Mouse (Mus musculus): Measurements from ENCODE around the gene Rnf222. TPM values are rescaled to one million over a fixed set of nuclear protein-coding genes. Genes with fewer than 3 reads are reported as not detected.

Gene Rnf222
- total and polyA plus RNA-seq, 3 experiments: 0.23 to 0.28 TPM; not detected in 1

DNA sequence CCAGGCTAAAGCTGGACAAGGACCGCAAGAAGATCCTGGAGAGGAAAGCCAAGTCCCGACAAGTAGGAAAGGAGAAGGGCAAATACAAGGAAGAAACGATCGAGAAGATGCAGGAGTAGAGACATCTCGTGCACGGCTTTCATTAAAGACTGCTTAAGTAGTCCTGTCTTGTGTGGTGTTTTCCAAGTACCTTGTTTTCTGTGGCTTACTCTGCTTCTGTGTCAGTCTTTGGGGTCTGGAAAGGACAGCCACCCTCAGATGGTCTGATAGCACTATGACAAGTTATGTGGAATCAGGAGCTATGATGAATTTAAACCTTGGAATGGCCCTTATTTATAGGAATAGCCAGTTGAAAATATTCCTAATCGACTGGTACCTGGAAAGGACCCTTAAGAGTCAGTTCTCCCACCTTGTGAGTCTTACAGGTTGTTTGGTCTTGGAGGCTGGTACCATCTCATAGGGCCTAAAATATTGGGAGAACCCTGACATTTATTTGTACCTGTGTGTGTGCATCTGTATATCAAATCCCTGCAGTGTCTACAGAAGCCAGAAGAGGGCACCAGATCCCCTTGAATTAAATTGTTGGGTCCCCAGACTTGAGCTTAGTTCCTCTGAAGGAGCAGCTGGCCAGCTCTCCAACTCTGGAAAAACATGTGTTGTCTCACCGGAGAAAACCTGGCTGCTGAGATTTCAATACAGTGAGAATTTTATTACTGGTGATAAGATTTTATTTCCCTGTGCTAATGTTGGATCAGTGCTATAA lies 16.2 kb downstream of the Rnf222 start (continued):
- TF ChIP-seq ELF1 (IDR thresholded peaks at IDR 0.05; ENCODE audit: low read depth, low read length) (no peak), NELFE (IDR thresholded peaks at IDR 0.05; ENCODE audit: low read depth, low read length) (0 out of 2 replicates have a peak, but pooled peaks have one; percentile 14), JUND (IDR thresholded peaks at IDR 0.05; ENCODE audit: low read depth, low read length) (no peak)

- H3K9me3 ChIP-seq (replicated peaks; ENCODE audit: insufficient read depth, low read length): no peaks in the 10 kb centered on the region
- TF ChIP-seq NELFE (IDR thresholded peaks at IDR 0.05; ENCODE audit: low read depth, low read length) (no peak), POLR2AphosphoS2 (IDR thresholded peaks at IDR 0.05; ENCODE audit: low read length) (peak; percentile 17; the same call in 1 of the 2 replicates), POLR2AphosphoS5 (IDR thresholded peaks at IDR 0.05; ENCODE audit: borderline replicate concordance, low read depth, low read length) (peak; percentile 17; the same call in 1 of the 2 replicates), ETS1 (IDR thresholded peaks at IDR 0.05; ENCODE audit: low read depth, low read length) (no peak), E2F4 (IDR thresholded peaks at IDR 0.05; ENCODE audit: borderline replicate concordance, low read depth, low read length) (no peak), POLR2A (IDR thresholded peaks at IDR 0.05; ENCODE audit: control insufficient read depth in 1 of 2, insufficient read depth in 1 of 2, low read depth in 1 of 2, low read length in 2 of 2, poor library complexity in 1 of 2) (peak in 1 of 2 experiments; percentile 55; a peak in 2 of 4 replicates), TAL1 (IDR thresholded peaks at IDR 0.05; ENCODE audit: low read length) (no peak), JUND (IDR thresholded peaks at IDR 0.05; ENCODE audit: low read depth, low read length) (no peak)
- peak overlapping the region; percentile 5; the same call in 1 of the 2 replicates for H3K27ac ChIP-seq (ENCODE audit: control insufficient read depth, low read depth, low read length)
- H3K4me3 ChIP-seq (ENCODE audit: control insufficient read depth in 1 of 2, insufficient read depth in 1 of 2, low read depth in 2 of 2, low read length in 2 of 2): no peak overlapping the region
- peaks cover 22% of the 10 kb centered on the region for H3K79me2 ChIP-seq (ENCODE audit: control insufficient read depth, insufficient read depth, low read length, poor library complexity)
- peak; percentile 52 for DNase-seq (ENCODE audit: low read depth, low spot score)
- no peak overlapping the region; the same call in 1 of the 2 replicates for H3K9ac ChIP-seq (ENCODE audit: control insufficient read depth, low read depth, low read length, poor library complexity, severe bottlenecking)
- peaks cover 0 to 29% of the 10 kb centered on the region in 2 experiments; a peak in 2 of 4 replicates for H3K4me1 ChIP-seq (ENCODE audit: control insufficient read depth in 1 of 2, insufficient read depth in 2 of 2, low read length in 2 of 2)
- H3K36me3 ChIP-seq (ENCODE audit: control insufficient read depth in 1 of 2, insufficient read depth in 2 of 2, low read length in 2 of 2): peaks cover 25 to 28% of the 10 kb centered on the region in 2 experiments
- H3K27me3 ChIP-seq (ENCODE audit: control insufficient read depth in 1 of 2, insufficient read depth in 2 of 2, low read length in 2 of 2): no peaks in the 10 kb centered on the region
Observed at GRCm38 (mm10) chr11:68905138-68905531, 16.8 kb downstream of the Rnf222 start.

GRCm38 (mm10) chr11:68905665-68906460 lies 17.5 kb downstream of the Rnf222 start:
- Histone ChIP-seq H3K79me2 (ENCODE audit: control insufficient read depth, insufficient read depth, low read length, poor library complexity) (peaks cover 22% of the 10 kb centered on the region), H3K4me1 (ENCODE audit: control insufficient read depth in 1 of 2, insufficient read depth in 2 of 2, low read length in 2 of 2) (peaks cover 0 to 28% of the 10 kb centered on the region in 2 experiments; a peak in 2 of 4 replicates), H3K27me3 (ENCODE audit: control insufficient read depth in 1 of 2, insufficient read depth in 2 of 2, low read length in 2 of 2) (no peaks in the 10 kb centered on the region), H3K27ac (ENCODE audit: control insufficient read depth, low read depth, low read length) (peak overlapping the region; percentile 3), H3K9ac (ENCODE audit: control insufficient read depth, low read depth, low read length, poor library complexity, severe bottlenecking) (no peak overlapping the region), H3K36me3 (ENCODE audit: control insufficient read depth in 1 of 2, insufficient read depth in 2 of 2, low read length in 2 of 2) (peaks cover 25 to 28% of the 10 kb centered on the region in 2 experiments), H3K9me3 (replicated peaks; ENCODE audit: insufficient read depth, low read length) (no peaks in the 10 kb centered on the region), H3K4me3 (ENCODE audit: control insufficient read depth in 1 of 2, insufficient read depth in 1 of 2, low read depth in 2 of 2, low read length in 2 of 2) (no peak overlapping the region)
- peak; percentile 75 for DNase-seq (ENCODE audit: low read depth, low spot score)
- TF ChIP-seq BHLHE40 (IDR thresholded peaks at IDR 0.05; ENCODE audit: borderline replicate concordance, low read depth, low read length): no peak
- peak; percentile 14 to 40; a peak in 3 of 4 replicates for TF ChIP-seq POLR2A (IDR thresholded peaks at IDR 0.05; ENCODE audit: control insufficient read depth in 1 of 2, insufficient read depth in 1 of 2, low read depth in 1 of 2, low read length in 2 of 2, poor library complexity in 1 of 2)
- peak; percentile 92 for TF ChIP-seq POLR2AphosphoS2 (IDR thresholded peaks at IDR 0.05; ENCODE audit: low read length)
- peak; percentile 18; the same call in 1 of the 2 replicates for TF ChIP-seq GATA1 (IDR thresholded peaks at IDR 0.05; ENCODE audit: low read depth, low read length)
- TF ChIP-seq MXI1 (IDR thresholded peaks at IDR 0.05; ENCODE audit: low read depth, low read length): no peak
- TF ChIP-seq ZMIZ1 (IDR thresholded peaks at IDR 0.05; ENCODE audit: low read depth, low read length): peak; percentile 96
- TF ChIP-seq CHD1 (IDR thresholded peaks at IDR 0.05; ENCODE audit: low read depth, low read length): no peak
- no peak for TF ChIP-seq NRF1 (IDR thresholded peaks at IDR 0.05; ENCODE audit: insufficient read depth, low read depth, low read length, poor library complexity, severe bottlenecking)
- TF ChIP-seq SMC3 (IDR thresholded peaks at IDR 0.05; ENCODE audit: low read depth, low read length): peak; percentile 34; the same call in 1 of the 2 replicates
- no peak for TF ChIP-seq MAX (IDR thresholded peaks at IDR 0.05; ENCODE audit: low read length)
- TF ChIP-seq KAT2A (conservative IDR thresholded peaks at IDR 0.05; ENCODE audit: low read depth, low read length): no peak
- TF ChIP-seq HCFC1 (IDR thresholded peaks at IDR 0.05; ENCODE audit: low read depth, low read length): no peak
- TF ChIP-seq CHD2 (IDR thresholded peaks at IDR 0.05; ENCODE audit: low read length): peak; percentile 46; the same call in 1 of the 2 replicates
- peak; percentile 51 for TF ChIP-seq NELFE (IDR thresholded peaks at IDR 0.05; ENCODE audit: low read depth, low read length)
- no peak for TF ChIP-seq POLR2AphosphoS5 (IDR thresholded peaks at IDR 0.05; ENCODE audit: borderline replicate concordance, low read depth, low read length)
- TF ChIP-seq SIN3A (IDR thresholded peaks at IDR 0.05; ENCODE audit: low read length): no peak

All from MEL (cell line).